Mouse (Mus musculus): Measurements from ENCODE around the gene Anapc16. TPM values are rescaled to one million over a fixed set of nuclear protein-coding genes. Genes with fewer than 3 reads are reported as not detected.

Gene Anapc16
- 86.0 and 101 TPM in 2 replicates for polyA plus RNA-seq (2012; rRNA removed)

- DNase-seq (ENCODE audit: extremely low spot score in 1 of 2, low spot score in 1 of 2): peak; percentile 90 to 96
These were observed at the start of gene Anapc16, which contains the start of gene Ascc1 for GRCm38 (mm10) chr10:60002673-60003212. Gene Anapc16, minus strand, starts transcription at chr10:60003135. Gene Ascc1, plus strand, starts transcription at chr10:60002805.

GRCm38 (mm10) chr10:60050581-60050980 is 47.6 kb upstream of the Anapc16 start:
- DNase-seq (ENCODE audit: extremely low spot score in 1 of 2, low spot score in 1 of 2): no peak

- peak; percentile 28 to 59 for DNase-seq (ENCODE audit: extremely low spot score in 1 of 2, low spot score in 1 of 2)
These were observed 43.8 kb upstream of the Anapc16 start for GRCm38 (mm10) chr10:60046696-60047095.

- DNase-seq (ENCODE audit: extremely low spot score in 1 of 2, low spot score in 1 of 2): no peak
These were observed 39.5 kb upstream of the Anapc16 start for GRCm38 (mm10) chr10:60042350-60042922.

GRCm38 (mm10) chr10:60035744-60036143 is 32.8 kb upstream of the Anapc16 start:
- DNase-seq (ENCODE audit: extremely low spot score in 1 of 2, low spot score in 1 of 2): no peak

- no peak for DNase-seq (ENCODE audit: extremely low spot score in 1 of 2, low spot score in 1 of 2)
These were observed 31.7 kb upstream of the Anapc16 start for GRCm38 (mm10) chr10:60034621-60035020.

GRCm38 (mm10) chr10:60033064-60033463 is 30.1 kb upstream of the Anapc16 start:
- DNase-seq (ENCODE audit: extremely low spot score in 1 of 2, low spot score in 1 of 2): no peak

- peak in 1 of 2 experiments; percentile 15 for DNase-seq (ENCODE audit: extremely low spot score in 1 of 2, low spot score in 1 of 2)
These were observed 29.7 kb upstream of the Anapc16 start for GRCm38 (mm10) chr10:60032622-60033021.

- DNase-seq (ENCODE audit: extremely low spot score in 1 of 2, low spot score in 1 of 2): no peak
These were observed 29.1 kb upstream of the Anapc16 start for GRCm38 (mm10) chr10:60031985-60032384.

- no peak for DNase-seq (ENCODE audit: extremely low spot score in 1 of 2, low spot score in 1 of 2)
These were observed 28.6 kb upstream of the Anapc16 start for GRCm38 (mm10) chr10:60031562-60031961.

GRCm38 (mm10) chr10:60029387-60029786 is 26.5 kb upstream of the Anapc16 start:
- DNase-seq (ENCODE audit: extremely low spot score in 1 of 2, low spot score in 1 of 2): no peak

GRCm38 (mm10) chr10:60028979-60029378 is 26.0 kb upstream of the Anapc16 start:
- peak in 1 of 2 experiments; percentile 27 for DNase-seq (ENCODE audit: extremely low spot score in 1 of 2, low spot score in 1 of 2)

- DNase-seq (ENCODE audit: extremely low spot score in 1 of 2, low spot score in 1 of 2): no peak
These were observed 25.2 kb upstream of the Anapc16 start for GRCm38 (mm10) chr10:60028181-60028580.

- DNase-seq (ENCODE audit: extremely low spot score in 1 of 2, low spot score in 1 of 2): no peak
These were observed 24.7 kb upstream of the Anapc16 start for GRCm38 (mm10) chr10:60027619-60028084.

GRCm38 (mm10) chr10:60026759-60027395 is 23.9 kb upstream of the Anapc16 start:
- DNase-seq (ENCODE audit: extremely low spot score in 1 of 2, low spot score in 1 of 2): no peak

- DNase-seq (ENCODE audit: extremely low spot score in 1 of 2, low spot score in 1 of 2): no peak
These were observed 20.8 kb upstream of the Anapc16 start for GRCm38 (mm10) chr10:60023751-60024150.

GRCm38 (mm10) chr10:60019299-60019698 is 16.4 kb upstream of the Anapc16 start:
- no peak for DNase-seq (ENCODE audit: extremely low spot score in 1 of 2, low spot score in 1 of 2)

- no peak for DNase-seq (ENCODE audit: extremely low spot score in 1 of 2, low spot score in 1 of 2)
These were observed 13.3 kb upstream of the Anapc16 start for GRCm38 (mm10) chr10:60016223-60016622.

- no peak for DNase-seq (ENCODE audit: extremely low spot score in 1 of 2, low spot score in 1 of 2)
These were observed 6.2 kb upstream of the Anapc16 start for GRCm38 (mm10) chr10:60009115-60009514.

GRCm38 (mm10) chr10:60005264-60005663 is 2.3 kb upstream of the Anapc16 start:
- DNase-seq (ENCODE audit: extremely low spot score in 1 of 2, low spot score in 1 of 2): no peak

GRCm38 (mm10) chr10:60003847-60004246 is 912 bp upstream of the Anapc16 start:
- no peak for DNase-seq (ENCODE audit: extremely low spot score in 1 of 2, low spot score in 1 of 2)

GRCm38 (mm10) chr10:60003213-60003752 is 348 bp upstream of the Anapc16 start:
- DNase-seq (ENCODE audit: extremely low spot score in 1 of 2, low spot score in 1 of 2): no peak
